Mouse (Mus musculus): ENCODE measurements at regions not wholly inside any gene's neighbourhood (a gene's known extent, or its start where the extent isn't known, plus 50 kb on each side); places are given as distances from the start of the nearest gene placed in this dataset.
A peak's percentile ranks its signal among the peaks of the same experiment; 100 is the strongest.
"Not testable (repeated sequence)": the region's sequence is repeated elsewhere in the genome, so short reads cannot be mapped to it uniquely, and the experiment has no call there.

DNA sequence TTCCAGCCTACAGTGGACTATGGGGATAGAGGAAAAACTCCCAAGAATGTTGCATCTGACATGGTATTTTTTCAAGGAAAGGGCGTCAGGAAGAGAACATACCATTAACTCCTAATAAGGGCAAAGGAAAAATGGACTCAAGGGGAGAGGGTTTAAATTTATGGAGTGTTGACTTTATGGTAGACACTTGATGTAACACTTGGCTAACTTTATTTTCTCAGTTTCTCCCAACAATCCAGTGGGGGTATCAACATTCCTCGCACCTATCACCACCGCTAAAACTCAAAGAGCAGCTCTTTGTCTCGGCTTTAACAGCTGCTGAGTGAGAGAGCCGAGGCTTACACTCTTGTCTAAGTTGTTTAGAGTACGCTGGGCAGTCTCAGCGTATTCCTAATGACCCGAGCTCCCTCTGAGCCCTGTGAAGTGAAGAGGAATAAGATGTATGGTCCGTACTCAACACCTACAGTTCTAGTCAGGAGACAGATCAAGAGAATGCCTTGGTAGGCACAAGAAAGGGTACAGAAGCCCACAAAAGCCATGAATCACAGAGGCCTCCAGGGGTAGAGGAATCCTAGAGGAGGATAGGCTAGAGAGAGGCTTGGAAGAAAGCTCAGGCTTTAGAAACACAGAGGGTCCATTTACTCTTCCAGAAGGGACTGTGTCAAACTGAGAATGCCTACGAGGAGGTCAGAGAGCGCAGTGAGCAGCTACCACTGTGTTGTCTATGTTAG is 236.4 kb downstream of the Gm5426 start:
- no peak for DNase-seq

DNA sequence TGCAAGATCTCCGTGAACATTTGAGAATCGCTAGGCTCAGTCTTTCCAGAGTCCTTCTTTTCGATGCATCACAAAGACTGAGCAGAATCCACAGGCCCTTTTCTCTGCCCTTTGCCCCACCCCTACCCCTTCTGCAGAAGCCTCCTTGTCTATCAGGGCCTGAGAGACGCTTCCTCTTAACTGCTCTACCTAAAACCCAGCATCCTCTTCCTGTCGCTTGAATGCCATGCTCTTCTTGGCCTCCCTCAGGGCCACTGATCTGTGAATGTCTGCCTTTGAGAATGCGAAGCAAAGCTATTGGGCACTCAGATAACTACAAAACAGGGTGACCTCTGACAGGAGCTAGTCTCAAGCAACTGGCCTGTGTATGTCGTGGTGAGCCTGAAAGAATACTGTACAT is 237.1 kb downstream of the Gm5426 start:
- DNase-seq = no peak

DNA sequence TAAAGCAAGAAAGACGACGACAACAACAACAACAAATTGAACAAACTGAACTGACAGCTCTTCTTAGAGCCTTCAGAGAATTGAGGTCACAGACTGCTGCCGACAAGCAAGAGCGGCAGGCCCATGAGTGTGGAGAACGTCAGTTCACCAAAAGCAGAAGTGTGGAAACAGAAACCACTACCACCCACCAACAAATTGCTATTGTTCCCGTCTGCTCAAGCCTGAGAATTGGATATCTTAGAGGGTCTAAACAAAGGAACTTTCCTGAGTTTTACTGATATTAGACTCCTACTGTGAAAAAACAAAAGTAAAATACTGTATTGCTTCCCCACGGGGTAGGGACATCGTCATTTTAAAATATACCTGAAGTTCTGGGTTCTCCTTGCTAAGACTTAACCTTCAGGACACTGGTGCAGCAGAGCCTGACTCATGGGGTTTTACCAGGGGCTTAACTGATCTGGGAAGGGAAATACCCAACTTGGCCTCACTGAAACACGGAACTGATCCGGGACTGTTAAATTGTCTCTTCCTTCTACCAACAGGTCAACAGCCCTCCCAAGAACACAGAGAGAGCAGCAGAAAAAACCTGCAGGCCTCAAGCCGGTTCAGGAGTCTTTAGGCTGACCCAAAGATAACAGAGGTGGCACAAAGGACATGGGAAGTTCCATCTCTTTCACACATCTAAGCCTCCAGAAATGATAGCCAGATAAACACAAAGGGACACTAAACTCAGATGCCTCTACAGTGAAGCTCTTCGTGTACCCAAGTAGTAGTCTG is 238.1 kb downstream of the Gm5426 start:
- DNase-seq = no peak

DNA sequence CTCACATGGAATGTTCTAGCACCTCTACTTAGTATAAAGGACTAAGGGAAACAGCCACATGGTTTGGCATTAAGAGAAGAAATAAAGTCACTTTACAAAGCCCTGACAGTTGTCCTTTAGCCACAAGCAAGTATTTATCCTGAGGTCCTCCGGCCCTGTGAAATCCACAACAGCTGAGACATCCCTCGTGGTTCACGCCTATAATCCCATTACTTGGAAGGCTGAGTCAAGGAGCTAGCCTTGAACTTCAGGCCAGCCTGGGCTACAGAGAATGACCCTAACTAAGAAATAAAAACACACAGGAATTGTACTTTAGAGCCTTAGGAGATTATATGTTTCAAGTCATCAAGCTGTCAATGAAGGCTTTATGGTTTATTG is 238.7 kb downstream of the Gm5426 start:
- DNase-seq = no peak

DNA sequence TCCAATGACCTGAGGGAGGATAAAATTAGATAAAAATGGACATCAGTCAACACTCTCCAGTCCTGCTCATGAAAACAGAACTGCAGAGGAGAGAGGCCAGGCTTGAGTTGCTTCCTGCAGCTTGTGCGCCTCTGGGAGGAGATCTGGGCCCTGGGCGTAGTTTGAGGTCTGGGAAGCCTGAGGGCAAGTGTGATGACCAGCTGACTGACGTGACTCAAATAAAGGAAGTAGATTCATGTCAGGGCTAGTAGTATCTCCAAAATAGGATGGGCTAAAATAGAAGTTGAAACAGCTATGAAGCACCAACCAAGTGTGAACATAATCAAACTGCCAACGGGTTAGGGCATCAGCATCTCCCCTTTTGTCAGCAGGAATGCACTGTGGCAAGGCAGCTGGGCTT is 239.3 kb upstream of the Btg1 start:
- peak; percentile 9 for DNase-seq

DNA sequence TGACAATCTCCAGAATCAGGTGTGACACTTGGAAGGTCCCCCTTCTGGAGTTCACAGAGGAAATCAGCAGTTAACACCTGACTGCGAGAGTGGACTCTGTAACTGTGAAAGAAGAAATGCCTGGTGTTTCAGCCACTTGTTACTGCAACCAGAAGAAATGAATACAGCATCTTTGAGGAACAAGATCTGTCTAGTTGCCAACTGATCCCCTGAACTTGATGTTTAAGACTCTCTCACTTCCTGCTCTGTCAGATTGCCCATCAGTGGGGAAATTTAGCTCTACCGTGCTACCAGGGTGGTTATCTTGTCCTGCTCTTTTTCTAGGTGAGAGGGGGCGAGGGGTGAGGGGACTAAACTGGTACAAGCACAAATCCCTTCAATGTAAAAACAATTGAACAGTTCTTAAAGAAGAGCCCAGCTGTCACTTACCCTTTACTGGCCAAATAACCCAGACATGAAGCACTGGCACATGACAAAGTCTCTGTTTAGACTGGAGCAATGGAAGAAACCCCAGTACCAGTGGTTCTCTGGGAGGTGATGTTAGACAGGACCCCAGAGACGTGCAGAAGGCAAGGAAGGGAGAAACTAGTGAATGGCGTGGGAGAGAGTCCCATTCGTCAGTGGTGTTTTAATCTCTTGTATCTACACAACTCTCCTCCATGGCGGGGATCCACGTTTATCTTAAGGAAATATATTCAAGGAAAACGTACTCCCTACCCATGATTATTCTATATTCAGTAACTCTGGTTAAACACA is 237.6 kb upstream of the Btg1 start:
- DNase-seq = no peak

DNA sequence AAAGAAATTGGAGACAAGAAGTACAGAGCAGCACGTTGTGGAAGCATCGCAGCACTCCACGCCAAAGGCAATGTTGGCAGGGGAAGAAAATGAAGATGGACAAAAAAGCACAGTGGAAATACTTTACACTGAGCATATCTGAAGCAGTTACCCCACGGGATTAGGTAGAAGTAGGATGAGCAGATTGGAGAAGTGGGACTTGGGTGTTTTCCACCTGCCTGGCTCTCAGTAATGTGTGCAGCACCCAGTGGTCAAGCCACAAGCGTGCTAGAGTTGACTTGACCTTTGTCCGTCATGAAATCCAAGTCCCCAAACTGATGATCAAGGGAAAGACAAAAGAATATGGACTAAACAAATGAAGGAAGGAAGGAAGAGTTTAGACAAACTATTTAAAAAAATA is 235.1 kb upstream of the Btg1 start:
- no peak for DNase-seq

DNA sequence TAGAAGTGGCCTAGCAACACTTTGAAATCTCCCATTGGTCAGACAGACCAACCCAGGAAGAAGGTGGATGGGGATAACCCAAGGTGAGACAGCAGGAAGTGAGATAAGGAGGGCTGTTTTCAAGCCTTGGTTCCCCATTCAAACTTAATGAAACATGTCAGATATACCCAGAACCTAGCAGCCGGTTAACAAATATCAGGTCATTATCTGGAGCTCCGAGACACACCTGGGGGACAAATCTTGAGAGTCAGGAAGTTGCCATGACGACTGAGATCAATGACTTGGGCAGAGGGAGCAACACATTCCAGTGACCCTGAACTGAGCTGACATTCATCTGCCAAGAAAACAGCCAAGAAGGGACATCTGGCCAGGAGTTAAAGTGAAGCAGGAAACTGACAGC is 225.1 kb upstream of the Btg1 start:
- DNase-seq = no peak

DNA sequence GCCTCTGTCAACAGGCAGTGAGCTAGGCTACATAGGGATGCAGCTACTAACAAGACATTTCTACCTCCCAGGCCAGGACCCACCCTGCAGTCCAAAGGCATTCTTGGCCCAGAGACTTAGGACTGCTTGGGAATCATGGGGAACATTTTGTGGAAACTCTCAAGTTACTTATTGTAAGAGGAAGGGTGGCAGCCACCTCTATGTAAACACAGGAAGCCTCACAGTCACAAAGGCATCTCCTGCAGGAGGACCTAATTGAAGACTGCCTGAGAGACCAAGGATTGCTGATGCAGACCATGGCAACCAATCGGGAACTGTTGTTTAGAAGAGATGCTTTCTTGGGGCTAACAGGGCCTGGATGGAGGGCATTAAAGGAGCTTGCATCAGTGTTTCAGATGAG is 224.0 kb upstream of the Btg1 start:
- DNase-seq = no peak

DNA sequence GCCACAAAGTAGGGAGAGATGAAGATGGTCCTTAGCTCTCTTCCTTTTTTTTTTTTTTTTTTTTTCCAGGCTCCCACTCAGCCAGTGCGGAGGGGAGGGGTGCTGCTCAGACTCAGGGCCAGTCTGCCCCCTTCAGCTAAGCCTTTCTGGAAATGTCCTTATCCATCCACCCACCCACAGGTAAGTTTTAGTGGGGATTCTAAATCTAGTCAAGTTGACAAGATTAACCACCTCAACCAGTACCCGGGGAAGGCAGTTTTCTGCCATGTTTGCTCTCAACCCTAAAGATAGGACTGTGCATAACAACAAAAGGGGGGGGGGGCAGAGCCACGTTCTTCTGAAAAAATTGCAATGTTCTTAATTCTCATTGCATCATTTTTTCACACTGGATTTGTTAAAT is 222.6 kb upstream of the Btg1 start:
- no peak for DNase-seq

DNA sequence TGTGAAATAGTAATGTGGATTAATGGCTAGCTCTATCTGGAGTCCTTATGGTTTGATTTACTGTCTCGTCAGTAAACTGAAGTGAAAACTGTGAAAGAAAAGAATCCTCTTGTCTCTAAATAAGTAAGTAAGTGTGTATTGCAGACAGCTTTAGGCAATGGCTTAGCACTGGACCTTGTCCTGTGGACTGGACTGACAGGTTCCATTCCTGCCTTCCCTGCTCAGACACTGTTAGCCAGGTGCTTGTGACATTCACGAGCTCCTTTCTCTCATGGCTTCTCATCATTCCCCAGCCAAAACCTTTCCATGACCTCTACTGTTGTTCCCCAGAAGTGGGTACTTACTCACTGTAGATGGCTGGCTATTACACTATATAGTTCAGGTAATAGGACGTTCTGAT is 221.8 kb upstream of the Btg1 start:
- no peak for DNase-seq

DNA sequence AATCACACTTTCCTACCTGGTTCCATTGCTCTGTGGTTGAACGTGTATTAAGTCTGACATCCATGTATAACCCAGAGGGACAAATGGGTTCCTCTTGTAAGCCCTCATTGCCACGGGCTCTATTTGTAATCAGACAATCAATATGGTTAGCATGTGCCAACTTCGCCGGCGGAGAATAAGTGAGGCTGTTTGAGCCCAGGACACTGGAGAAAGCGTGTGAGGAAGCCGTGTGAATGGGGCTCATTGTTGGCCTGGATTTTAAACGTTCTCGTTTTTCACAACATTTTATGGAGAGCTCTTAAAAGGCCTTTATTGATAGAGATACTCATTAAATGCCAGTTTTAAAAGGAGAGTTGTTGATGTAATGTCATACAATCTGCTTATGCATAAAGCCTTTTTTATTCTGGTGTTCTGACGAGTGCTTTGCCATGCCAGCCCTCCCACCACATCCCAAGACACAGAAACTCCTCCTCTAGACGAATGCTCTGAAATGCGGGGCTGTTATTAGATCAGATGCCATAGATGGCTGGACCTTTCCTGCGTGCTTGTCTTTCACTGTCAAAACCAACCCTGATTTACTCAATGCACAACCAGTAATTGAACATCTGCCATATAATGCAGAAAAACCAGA is 218.8 kb upstream of the Btg1 start:
- DNase-seq = no peak

DNA sequence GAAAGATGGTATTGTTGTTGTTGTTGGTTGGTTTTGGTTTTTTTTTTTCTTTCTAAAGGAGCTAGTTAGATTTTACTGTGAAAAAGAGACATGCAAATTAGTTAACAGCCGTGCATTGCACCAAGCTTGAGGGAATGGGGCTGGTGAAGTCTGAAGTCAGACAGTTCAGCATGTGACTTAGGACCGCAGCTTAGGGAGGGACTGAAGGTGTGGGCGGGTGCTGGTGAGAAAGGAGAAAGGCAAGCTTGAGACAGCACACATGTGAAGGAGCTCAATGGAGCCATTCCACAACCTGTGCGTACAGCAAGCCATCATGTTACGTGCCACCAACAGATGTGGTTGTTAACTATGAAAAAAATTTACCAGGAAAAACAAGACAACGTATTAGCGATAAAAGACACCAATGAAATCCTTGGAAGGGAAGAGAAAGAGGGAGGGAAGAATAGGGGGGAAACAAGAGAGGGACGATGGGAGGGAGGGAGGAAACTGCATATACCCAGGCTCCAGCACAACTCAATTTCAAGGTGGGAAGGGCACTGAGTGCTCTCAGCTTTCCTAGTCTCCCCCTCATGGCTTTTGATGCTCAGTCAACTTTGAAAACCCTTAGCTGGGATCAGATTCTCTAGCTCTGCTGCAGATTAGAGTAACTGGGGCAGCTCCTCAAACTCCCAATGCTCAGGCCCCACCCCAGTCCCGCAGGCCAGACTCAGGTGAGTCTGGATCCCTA is 218.1 kb upstream of the Btg1 start:
- DNase-seq = no peak

DNA sequence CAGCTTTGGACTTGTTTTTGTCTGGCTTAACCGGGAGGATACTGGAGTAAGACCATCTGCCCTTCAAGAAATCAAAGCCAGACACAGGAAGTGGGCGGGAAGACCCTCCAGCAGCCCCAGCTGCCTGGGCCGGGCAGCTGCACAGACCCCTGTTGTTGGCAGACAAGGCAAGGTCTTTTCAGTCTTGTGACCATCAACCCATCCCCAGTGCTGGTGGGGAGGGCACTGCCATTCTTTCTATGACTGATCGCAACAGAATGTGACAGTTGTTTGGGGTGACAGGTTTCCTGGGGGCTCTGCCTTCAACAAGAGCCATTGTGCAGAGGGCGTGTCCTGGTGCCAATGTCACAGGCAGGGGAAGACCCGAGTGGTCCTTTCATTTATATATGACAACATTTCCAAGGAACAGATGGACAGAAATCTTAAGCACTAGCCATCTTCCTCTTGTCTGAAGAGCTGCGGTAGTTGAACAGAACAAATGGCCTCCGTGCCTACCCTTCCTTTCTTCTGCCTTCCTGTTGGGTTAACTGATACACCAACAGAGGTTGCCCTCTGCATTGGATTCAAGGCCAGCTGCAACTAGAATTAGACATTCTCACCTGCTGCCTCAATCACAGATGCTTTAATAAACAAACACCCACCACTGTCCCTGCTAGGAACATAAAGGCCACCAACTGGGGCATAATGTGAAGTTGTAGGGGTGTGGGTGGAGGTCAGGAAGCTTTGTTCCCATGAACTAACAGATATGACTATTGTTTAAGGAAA is 217.0 kb upstream of the Btg1 start:
- no peak for DNase-seq

DNA sequence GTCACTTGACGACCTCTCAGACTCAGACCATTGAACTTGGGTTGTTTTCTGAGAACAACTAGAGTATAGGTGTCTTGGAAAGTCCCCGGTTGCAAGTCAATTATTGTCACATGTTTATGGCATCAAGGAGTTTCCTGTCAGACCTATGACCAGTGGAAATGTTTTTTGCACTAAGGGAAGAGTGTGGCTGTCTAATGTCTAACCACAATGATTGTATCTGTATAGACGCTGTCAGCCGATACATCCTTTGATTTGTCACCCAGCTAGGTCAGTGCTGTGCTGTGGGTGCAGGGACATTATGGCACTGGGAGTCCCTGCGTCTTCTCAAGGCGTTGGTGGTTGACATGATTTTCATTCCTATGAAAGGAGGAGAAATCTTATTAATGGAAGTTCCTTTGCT is 216.0 kb upstream of the Btg1 start:
- no peak for DNase-seq

DNA sequence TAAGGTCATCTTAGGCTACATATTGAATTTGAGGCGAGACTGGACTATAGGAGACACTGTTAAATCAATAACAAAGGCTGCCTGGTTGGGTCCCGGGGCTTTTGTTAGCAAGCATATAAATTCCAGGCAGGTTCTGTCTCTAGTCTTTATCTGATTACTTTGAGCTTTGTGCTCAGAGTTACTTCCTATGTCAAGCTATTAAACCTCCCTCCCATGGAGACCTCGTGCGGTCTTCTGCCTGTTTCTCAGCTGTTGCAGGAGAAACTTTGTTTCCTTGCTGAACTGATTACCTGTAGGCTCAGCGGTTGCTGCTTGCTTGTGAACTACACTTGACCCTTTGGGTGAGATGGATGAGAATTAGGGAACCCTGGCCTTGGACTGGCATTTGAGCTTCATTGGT is 210.5 kb upstream of the Btg1 start:
- DNase-seq = no peak

DNA sequence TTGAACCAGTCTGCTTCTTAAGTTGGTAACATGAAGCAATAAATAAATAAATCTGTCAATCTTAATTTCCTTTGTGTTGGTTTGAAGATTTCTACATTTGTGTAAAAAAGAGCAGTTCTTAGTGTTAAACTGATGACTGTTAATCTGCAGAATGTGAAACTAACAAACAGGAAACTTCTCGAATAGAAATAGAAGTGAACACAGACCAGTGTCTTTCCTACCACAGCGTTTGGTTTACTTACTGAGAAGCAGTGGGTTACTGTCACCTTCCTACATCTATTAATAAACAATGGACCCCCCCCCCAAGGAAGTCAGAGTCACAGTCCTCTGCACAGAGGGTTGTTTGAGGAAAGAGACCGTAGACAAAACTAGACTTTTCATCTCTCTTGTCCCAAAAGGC is 209.0 kb upstream of the Btg1 start:
- no peak for DNase-seq

DNA sequence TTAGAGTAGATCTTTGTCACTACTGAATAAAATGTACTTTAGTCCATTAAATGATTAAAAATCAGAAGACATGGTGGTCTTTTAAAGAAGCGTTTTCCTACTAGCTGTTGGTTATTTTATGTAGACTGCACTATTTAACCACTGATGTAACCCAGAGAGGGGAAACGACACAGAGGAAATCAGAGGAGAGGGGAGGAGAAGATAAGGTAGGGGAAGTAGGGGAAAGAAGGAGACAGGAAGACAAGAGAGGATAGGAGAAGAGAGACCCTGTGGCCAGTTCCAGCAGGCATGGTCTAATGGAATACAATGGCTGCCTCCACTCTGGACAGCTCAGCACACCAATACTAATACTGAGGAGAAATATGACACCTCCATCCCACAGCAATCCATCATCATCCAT is 208.6 kb upstream of the Btg1 start:
- DNase-seq = no peak

DNA sequence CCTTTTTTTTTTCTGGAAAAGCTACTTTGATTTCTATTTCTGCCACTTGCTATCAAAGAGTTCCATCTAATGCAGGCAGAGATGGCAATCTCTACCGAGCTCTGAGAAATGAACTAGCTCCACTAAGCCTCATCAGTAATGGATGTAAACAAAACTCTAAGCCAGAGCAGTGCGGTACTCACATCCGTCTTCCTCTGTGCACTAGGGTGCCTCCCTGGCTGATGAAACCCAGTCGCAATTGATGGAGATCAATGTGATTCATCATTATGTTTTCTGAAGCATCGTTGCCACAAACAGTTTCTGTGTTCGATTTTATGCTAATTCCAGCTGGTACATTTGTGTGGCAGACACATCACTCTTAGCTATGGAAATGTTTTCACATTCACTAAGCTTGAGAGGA is 206.8 kb upstream of the Btg1 start:
- DNase-seq = no peak

DNA sequence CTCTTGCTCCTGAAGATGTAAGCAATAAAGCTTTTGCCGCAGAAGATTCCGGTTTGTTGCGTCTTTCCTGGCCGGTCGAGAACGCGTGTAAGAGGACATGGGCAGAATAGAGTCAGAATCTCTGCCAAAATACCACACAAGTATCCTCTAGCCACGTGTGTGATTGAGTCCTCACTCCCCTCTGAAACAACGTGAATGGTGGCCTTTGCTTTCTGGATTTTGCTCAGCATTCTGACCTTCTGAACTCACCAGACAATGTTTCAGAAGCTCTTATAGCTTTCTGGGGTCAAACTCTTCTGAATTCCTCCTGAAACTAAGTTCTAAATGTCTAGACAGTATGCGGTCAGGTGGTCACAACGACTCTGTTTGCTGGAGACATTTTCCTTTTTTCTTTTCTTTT is 202.0 kb upstream of the Btg1 start:
- no peak for DNase-seq

DNA sequence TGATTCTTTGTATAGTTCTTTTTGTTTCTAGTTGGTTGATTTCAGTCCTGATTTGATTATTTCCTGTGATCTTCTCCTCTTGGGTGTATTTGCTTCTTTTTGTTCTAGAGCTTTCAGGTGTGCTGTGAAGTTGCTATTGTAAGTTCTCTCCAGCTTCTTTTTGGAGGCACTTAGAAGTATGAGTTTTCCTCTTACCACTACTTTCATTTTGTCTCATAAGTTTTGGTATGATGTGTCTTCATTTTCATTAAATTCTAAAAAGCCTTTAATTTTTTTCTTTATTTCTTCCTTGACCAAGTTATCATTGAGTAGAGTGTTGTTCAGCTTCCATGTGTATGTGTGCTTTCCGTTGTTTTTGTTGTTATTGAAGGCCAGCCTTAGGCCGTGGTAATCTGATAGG is 195.3 kb upstream of the Btg1 start:
- DNase-seq = not testable (repeated sequence)

DNA sequence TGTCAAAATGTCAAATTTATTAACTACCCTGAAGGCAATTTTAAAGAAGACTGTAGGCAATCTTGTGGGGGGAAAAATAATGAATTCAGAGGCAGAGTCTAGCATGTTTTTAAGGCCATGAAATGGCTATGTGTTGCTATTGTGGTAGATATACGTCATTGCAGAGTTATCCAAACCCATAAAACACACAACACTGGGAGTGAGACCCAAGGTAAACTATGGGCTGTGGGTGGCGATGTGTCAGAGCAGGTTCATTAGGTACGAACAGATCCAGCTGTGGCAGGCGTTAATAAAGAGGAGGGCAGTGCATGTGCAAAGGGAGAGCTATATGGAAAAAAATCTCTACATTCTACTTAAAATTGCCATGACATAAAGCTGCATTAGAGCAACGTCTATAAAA is 189.4 kb upstream of the Btg1 start:
- no peak for DNase-seq
